Mouse (Mus musculus): Measurements from ENCODE around the gene Usp40. TPM values are rescaled to one million over a fixed set of nuclear protein-coding genes. Genes with fewer than 3 reads are reported as not detected.
A peak's percentile ranks its signal among the peaks of the same experiment; 100 is the strongest.

Gene Usp40
- polyA plus RNA-seq, 1 experiment from 2014 or later = 9.2 TPM

DNA sequence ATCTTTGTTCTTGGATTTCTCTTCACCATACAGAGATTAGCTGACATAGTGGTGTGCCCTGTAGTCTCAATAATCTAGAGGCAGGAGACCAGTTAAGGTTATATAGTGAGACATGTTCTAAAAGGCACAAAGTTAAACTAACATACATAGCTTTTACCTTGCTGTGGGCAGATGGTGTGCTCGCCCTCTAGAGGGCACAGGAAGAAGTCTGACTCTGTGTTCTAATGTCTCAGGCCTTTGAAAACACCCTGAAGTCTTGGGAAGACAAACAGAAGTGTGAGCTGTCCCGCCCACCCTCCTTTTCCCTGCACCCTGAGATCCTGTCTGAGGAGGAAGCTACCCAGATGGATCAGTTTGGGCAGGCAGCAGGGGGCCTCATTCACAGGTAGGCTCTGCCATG is 71.8 kb downstream of the Usp40 start:
- WGBS (ENCODE audit: insufficient replicate concordance) = 54% methylated on average over 2 of the region's 2 CpGs
- ATAC-seq (0 out of 2 replicates have a peak, but pooled peaks have one; percentile 15), DNase-seq (no peak)
- H3K4me2 ChIP-seq (ENCODE audit: low read depth, low read length) = no peak overlapping the region
- no peaks in the 10 kb centered on the region for H3K9me3 ChIP-seq (ENCODE audit: low read length)
- H3K4me1 ChIP-seq (ENCODE audit: insufficient read depth) = no peaks in the 10 kb centered on the region
- no peak overlapping the region for H3K4me3 ChIP-seq (ENCODE audit: low read depth, low read length)
- H3K9ac ChIP-seq (replicated peaks) = no peak overlapping the region
- no peaks in the 10 kb centered on the region for H3K27me3 ChIP-seq (ENCODE audit: insufficient read depth, low read length)
- H3K27ac ChIP-seq (ENCODE audit: low read depth) = no peak overlapping the region
- H3K36me3 ChIP-seq (replicated peaks; ENCODE audit: insufficient read depth, low read length) = peaks cover 80% of the 10 kb centered on the region
- peak; percentile 71 for TF ChIP-seq CTCF (IDR thresholded peaks at IDR 0.05; ENCODE audit: low read depth)
- no peak for TF ChIP-seq EP300 (IDR thresholded peaks at IDR 0.05; ENCODE audit: low read depth)

GRCm38 (mm10) chr1:87936075-87936474 is 72.3 kb downstream of the Usp40 start:
- DNase-seq = no peak
- H3K27me3 ChIP-seq (ENCODE audit: insufficient read depth, low read length) = no peaks in the 10 kb centered on the region
- no peak overlapping the region for H3K4me2 ChIP-seq (ENCODE audit: low read depth, low read length)
- H3K27ac ChIP-seq (ENCODE audit: low read depth) = no peak overlapping the region
- H3K4me1 ChIP-seq (ENCODE audit: insufficient read depth) = no peaks in the 10 kb centered on the region
- ATAC-seq = no peak
- H3K4me3 ChIP-seq (ENCODE audit: low read depth, low read length) = no peak overlapping the region
- no peak for TF ChIP-seq EP300 (IDR thresholded peaks at IDR 0.05; ENCODE audit: low read depth)
- no peak overlapping the region for H3K9ac ChIP-seq (replicated peaks)
- H3K9me3 ChIP-seq (ENCODE audit: low read length) = no peaks in the 10 kb centered on the region
- peaks cover 80% of the 10 kb centered on the region for H3K36me3 ChIP-seq (replicated peaks; ENCODE audit: insufficient read depth, low read length)
- 86% methylated on average over 7 of the region's 7 CpGs for WGBS (ENCODE audit: insufficient replicate concordance)

DNA sequence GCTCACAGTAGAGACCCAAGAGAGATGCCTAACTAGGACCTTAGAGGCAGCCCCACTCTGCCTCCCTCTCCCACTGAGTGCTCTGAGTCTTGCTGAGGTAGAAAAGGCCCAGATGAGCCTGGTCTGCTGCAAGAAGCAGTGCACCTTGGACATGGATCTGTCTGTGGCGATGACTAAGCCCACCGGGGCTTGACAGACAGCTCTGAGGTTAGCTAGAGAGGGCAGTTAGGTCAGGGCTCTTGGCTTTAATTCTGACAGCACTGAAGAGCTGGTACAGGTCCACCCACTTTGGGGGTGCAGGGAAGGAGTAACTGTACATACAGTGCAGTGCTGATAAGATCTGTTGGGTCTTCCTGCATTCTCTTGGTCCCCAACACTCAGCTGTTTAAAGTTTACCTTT is 72.8 kb downstream of the Usp40 start:
- Histone ChIP-seq H3K27ac (ENCODE audit: low read depth) (no peak overlapping the region), H3K27me3 (ENCODE audit: insufficient read depth, low read length) (no peaks in the 10 kb centered on the region), H3K4me3 (ENCODE audit: low read depth, low read length) (no peak overlapping the region), H3K36me3 (replicated peaks; ENCODE audit: insufficient read depth, low read length) (peaks cover 78% of the 10 kb centered on the region), H3K4me1 (ENCODE audit: insufficient read depth) (no peaks in the 10 kb centered on the region), H3K9me3 (ENCODE audit: low read length) (no peaks in the 10 kb centered on the region), H3K9ac (replicated peaks) (no peak overlapping the region), H3K4me2 (ENCODE audit: low read depth, low read length) (no peak overlapping the region)
- ATAC-seq (no peak), DNase-seq (no peak)
- WGBS (ENCODE audit: insufficient replicate concordance) = 40% methylated on average over 2 of the region's 2 CpGs
- TF ChIP-seq CTCF (IDR thresholded peaks at IDR 0.05; ENCODE audit: low read depth) (no peak), EP300 (IDR thresholded peaks at IDR 0.05; ENCODE audit: low read depth) (no peak)

- WGBS (ENCODE audit: insufficient replicate concordance) = 54% methylated on average over 9 of the region's 9 CpGs
- Histone ChIP-seq H3K4me2 (ENCODE audit: low read depth, low read length) (no peak overlapping the region), H3K27ac (ENCODE audit: low read depth) (no peak overlapping the region), H3K9me3 (ENCODE audit: low read length) (no peaks in the 10 kb centered on the region), H3K4me3 (ENCODE audit: low read depth, low read length) (no peak overlapping the region), H3K36me3 (replicated peaks; ENCODE audit: insufficient read depth, low read length) (peaks cover 76% of the 10 kb centered on the region), H3K4me1 (ENCODE audit: insufficient read depth) (no peaks in the 10 kb centered on the region), H3K27me3 (ENCODE audit: insufficient read depth, low read length) (no peaks in the 10 kb centered on the region), H3K9ac (replicated peaks) (no peak overlapping the region)
- TF ChIP-seq EP300 (IDR thresholded peaks at IDR 0.05; ENCODE audit: low read depth) (no peak), CTCF (IDR thresholded peaks at IDR 0.05; ENCODE audit: low read depth) (no peak)
- DNase-seq (no peak), ATAC-seq (no peak)
Observed at GRCm38 (mm10) chr1:87935095-87935494, 73.3 kb downstream of the Usp40 start.

DNA sequence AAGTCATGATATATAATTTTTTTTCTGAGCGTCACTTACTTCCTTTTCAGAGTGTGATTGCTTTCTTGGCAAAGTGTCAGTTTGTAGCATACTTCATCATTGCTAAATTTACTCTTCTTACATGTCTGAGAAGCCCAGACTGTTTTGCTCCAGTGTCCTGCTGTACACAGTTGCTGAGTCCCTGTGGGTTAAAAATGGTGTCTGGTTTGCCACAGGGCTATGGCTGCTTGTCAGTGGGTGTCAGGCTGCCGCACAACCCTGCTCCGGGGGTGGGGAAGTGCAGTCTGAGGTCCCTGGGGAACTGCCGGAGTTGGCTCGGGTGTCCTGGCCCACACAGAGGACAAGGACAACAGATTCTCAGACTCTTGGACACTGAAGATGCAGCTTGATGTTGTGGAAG is 75.3 kb downstream of the Usp40 start:
- no peak overlapping the region for H3K4me3 ChIP-seq (ENCODE audit: low read depth, low read length)
- H3K4me2 ChIP-seq (ENCODE audit: low read depth, low read length) = no peak overlapping the region
- no peaks in the 10 kb centered on the region for H3K4me1 ChIP-seq (ENCODE audit: insufficient read depth)
- 72% methylated on average over 5 of the region's 5 CpGs for WGBS (ENCODE audit: insufficient replicate concordance)
- DNase-seq (no peak), ATAC-seq (no peak)
- H3K36me3 ChIP-seq (replicated peaks; ENCODE audit: insufficient read depth, low read length) = peaks cover 67% of the 10 kb centered on the region
- H3K9me3 ChIP-seq (ENCODE audit: low read length) = no peaks in the 10 kb centered on the region
- TF ChIP-seq EP300 (IDR thresholded peaks at IDR 0.05; ENCODE audit: low read depth) (no peak), CTCF (IDR thresholded peaks at IDR 0.05; ENCODE audit: low read depth) (no peak)
- H3K9ac ChIP-seq (replicated peaks) = no peak overlapping the region
- no peaks in the 10 kb centered on the region for H3K27me3 ChIP-seq (ENCODE audit: insufficient read depth, low read length)
- H3K27ac ChIP-seq (ENCODE audit: low read depth) = no peak overlapping the region

DNA sequence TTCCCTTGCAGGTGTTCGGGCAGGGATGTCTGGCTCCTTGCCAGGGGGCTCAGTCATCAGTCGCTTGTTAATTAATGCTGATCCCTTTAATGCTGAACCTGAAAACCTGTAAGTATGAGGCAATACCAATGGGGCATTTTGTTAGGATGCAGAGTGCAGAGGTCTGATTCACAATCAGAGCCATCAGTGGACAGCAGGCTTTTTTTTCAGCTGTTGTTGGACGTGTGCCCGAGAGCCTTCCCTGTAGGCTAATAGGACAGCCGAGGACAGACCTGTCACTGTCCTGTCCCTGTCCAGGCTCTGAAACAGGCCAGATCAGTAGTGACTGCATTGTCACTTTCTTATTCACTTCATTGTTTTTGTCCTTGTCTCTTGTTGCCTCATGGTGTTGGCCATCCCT is 78.6 kb downstream of the Usp40 start:
- Histone ChIP-seq H3K36me3 (replicated peaks; ENCODE audit: insufficient read depth, low read length) (peaks cover 66% of the 10 kb centered on the region), H3K27me3 (ENCODE audit: insufficient read depth, low read length) (no peaks in the 10 kb centered on the region), H3K4me3 (ENCODE audit: low read depth, low read length) (no peak overlapping the region), H3K27ac (ENCODE audit: low read depth) (no peak overlapping the region), H3K9me3 (ENCODE audit: low read length) (no peaks in the 10 kb centered on the region), H3K9ac (replicated peaks) (no peak overlapping the region), H3K4me2 (ENCODE audit: low read depth, low read length) (no peak overlapping the region), H3K4me1 (ENCODE audit: insufficient read depth) (no peaks in the 10 kb centered on the region)
- 69% methylated on average over 5 of the region's 5 CpGs for WGBS (ENCODE audit: insufficient replicate concordance)
- no peak for TF ChIP-seq CTCF (IDR thresholded peaks at IDR 0.05; ENCODE audit: low read depth)
- no peak for TF ChIP-seq EP300 (IDR thresholded peaks at IDR 0.05; ENCODE audit: low read depth)
- ATAC-seq (peak; percentile 88), DNase-seq (peak; percentile 74)

DNA sequence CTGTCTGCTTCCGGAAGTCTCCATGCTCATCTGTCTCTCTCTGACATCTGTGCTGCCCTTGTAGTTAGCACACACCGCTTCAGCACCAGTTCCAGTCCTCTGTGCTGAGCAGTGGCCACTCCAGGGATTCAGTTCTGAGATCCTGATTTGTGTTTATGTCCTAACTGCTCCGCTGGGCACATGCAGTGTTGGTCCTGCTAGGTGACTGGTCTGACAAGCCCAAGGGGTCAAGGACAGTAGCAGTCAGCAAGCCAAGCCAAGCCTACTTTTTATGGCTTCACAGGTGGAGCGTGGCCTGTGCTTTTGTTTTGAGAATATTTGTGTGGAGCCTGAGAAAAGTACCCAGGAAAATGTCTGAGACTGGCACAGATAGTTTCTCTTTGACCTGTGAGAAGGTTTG is 83.5 kb downstream of the Usp40 start:
- H3K36me3 ChIP-seq (replicated peaks; ENCODE audit: insufficient read depth, low read length) = peaks cover 63% of the 10 kb centered on the region
- ATAC-seq (peak; percentile 31), DNase-seq (no peak)
- no peak overlapping the region for H3K4me2 ChIP-seq (ENCODE audit: low read depth, low read length)
- no peaks in the 10 kb centered on the region for H3K9me3 ChIP-seq (ENCODE audit: low read length)
- no peak overlapping the region for H3K27ac ChIP-seq (ENCODE audit: low read depth)
- 83% methylated on average over 4 of the region's 4 CpGs for WGBS (ENCODE audit: insufficient replicate concordance)
- no peaks in the 10 kb centered on the region for H3K4me1 ChIP-seq (ENCODE audit: insufficient read depth)
- TF ChIP-seq CTCF (IDR thresholded peaks at IDR 0.05; ENCODE audit: low read depth) = no peak
- no peak for TF ChIP-seq EP300 (IDR thresholded peaks at IDR 0.05; ENCODE audit: low read depth)
- H3K4me3 ChIP-seq (ENCODE audit: low read depth, low read length) = no peak overlapping the region
- no peak overlapping the region for H3K9ac ChIP-seq (replicated peaks)
- no peaks in the 10 kb centered on the region for H3K27me3 ChIP-seq (ENCODE audit: insufficient read depth, low read length)

Data from liver, postnatal 0 days (tissue).